Mouse (Mus musculus): Measurements from ENCODE around the gene Slc20a1.

DNA sequence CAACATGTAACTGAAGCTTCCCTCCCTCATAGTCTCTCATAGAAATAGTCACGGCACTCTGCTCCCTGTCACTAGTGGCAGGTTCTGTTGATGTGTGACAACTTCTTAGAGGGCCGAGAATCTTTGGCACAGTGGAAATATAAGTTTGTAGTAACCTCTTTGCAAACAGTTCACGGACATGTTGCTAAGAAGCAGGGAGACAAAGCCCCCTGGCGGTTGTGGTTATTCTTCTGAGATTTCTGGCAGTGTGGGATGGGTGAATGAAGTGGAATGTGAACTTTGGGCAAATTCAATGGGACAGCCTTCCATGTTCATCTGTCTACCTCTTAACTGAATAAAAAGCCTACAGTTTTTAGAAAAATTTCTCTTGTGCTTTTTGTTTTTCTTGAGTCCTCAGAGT lies 12.7 kb downstream of the Slc20a1 start:
- TF ChIP-seq POLR2A (IDR thresholded peaks at IDR 0.05; ENCODE audit: borderline replicate concordance, control insufficient read depth, low read depth, low read length) (no peak), CTCF (IDR thresholded peaks at IDR 0.05; ENCODE audit: control insufficient read depth, insufficient read depth, low read length) (no peak)
